Comparison of ENCODE assay signal across 8 mouse cellular contexts in genomic region chr11:69901993-69902392, GRCm38 (mm10). TPM values are rescaled to one million over a fixed set of nuclear protein-coding genes. Genes with fewer than 3 reads are reported as not detected.
A peak's percentile ranks its signal among the peaks of the same experiment; 100 is the strongest.
DNase-seq lines count a peak whose midpoint lies in the region; ATAC-seq and TF ChIP-seq lines count a peak whose summit lies in the region.

No protein-coding gene starts in this region.

- peak overlapping the region; percentile 90 for H3K4me2 ChIP-seq in kidney, postnatal 0 days (ENCODE audit: low read length)
- peak overlapping the region; percentile 92 for H3K4me2 ChIP-seq in forebrain, embryonic 16.5 days (ENCODE audit: low read length)
- peak overlapping the region; percentile 98 for H3K4me2 ChIP-seq in liver, embryonic 16.5 days (ENCODE audit: low read depth, low read length)

- H3K9me3 ChIP-seq in kidney, postnatal 0 days (replicated peaks; ENCODE audit: low read length): no peaks in the 10 kb centered on the region
- no peaks in the 10 kb centered on the region for H3K9me3 ChIP-seq in forebrain, embryonic 16.5 days (ENCODE audit: control insufficient read depth, low read length)
- H3K9me3 ChIP-seq in liver, embryonic 16.5 days (replicated peaks; ENCODE audit: control insufficient read depth, low read length): no peaks in the 10 kb centered on the region

- ATAC-seq in kidney, postnatal 0 days (replicated peaks; ENCODE audit: low FRiP score, low read depth): no peak
- no peak for ATAC-seq in forebrain, embryonic 16.5 days
- peak; percentile 3 for ATAC-seq in liver, embryonic 16.5 days (ENCODE audit: low read depth)
- ATAC-seq in inflammation-experienced regulatory T-cells, adult 6 months: no peak

- peaks cover 17% of the 10 kb centered on the region; the same call in 1 of the 2 replicates for H3K4me1 ChIP-seq in kidney, postnatal 0 days (replicated peaks; ENCODE audit: insufficient read depth, low read length)
- peaks cover 31% of the 10 kb centered on the region for H3K4me1 ChIP-seq in forebrain, embryonic 16.5 days (replicated peaks; ENCODE audit: control insufficient read depth, insufficient read depth, low read length)
- H3K4me1 ChIP-seq in liver, embryonic 16.5 days (ENCODE audit: control insufficient read depth, low read depth, low read length): peaks cover 25% of the 10 kb centered on the region

- peak overlapping the region; percentile 77 for H3K9ac ChIP-seq in kidney, postnatal 0 days (ENCODE audit: low read depth, low read length)
- H3K9ac ChIP-seq in forebrain, embryonic 16.5 days (replicated peaks; ENCODE audit: low read depth, low read length): peak overlapping the region; percentile 92
- peak overlapping the region; percentile 91 for H3K9ac ChIP-seq in liver, embryonic 16.5 days (ENCODE audit: low read depth, low read length)

- 1% methylated on average over 39 of the region's 39 CpGs for WGBS in kidney, postnatal 0 days
- under 1% methylated on average over 36 of the region's 39 CpGs for WGBS in forebrain, embryonic 16.5 days
- WGBS in liver, embryonic 16.5 days (ENCODE audit: insufficient replicate concordance): under 1% methylated on average over 39 of the region's 39 CpGs

- peaks cover 30% of the 10 kb centered on the region for H3K36me3 ChIP-seq in kidney, postnatal 0 days (ENCODE audit: insufficient read depth, low read length)
- peaks cover 24% of the 10 kb centered on the region for H3K36me3 ChIP-seq in forebrain, embryonic 16.5 days (ENCODE audit: control insufficient read depth, insufficient read depth)
- H3K36me3 ChIP-seq in liver, embryonic 16.5 days (ENCODE audit: control insufficient read depth, insufficient read depth): peaks cover 26% of the 10 kb centered on the region

- no peak for TF ChIP-seq CTCF in kidney, postnatal 0 days (IDR thresholded peaks at IDR 0.05; ENCODE audit: low read depth)

- no peaks in the 10 kb centered on the region for H3K27me3 ChIP-seq in kidney, postnatal 0 days (ENCODE audit: insufficient read depth, low read length)
- no peaks in the 10 kb centered on the region for H3K27me3 ChIP-seq in forebrain, embryonic 16.5 days (replicated peaks; ENCODE audit: control insufficient read depth, insufficient read depth, low read length)
- 0 out of 2 replicates have a peak, but pooled peaks cover 3% of the 10 kb centered on the region for H3K27me3 ChIP-seq in liver, embryonic 16.5 days (ENCODE audit: control insufficient read depth, insufficient read depth, low read depth, low read length)

- H3K4me3 ChIP-seq in kidney, postnatal 0 days (replicated peaks; ENCODE audit: low read depth, low read length): peak overlapping the region; percentile 62
- peak overlapping the region; percentile 78 for H3K4me3 ChIP-seq in forebrain, embryonic 16.5 days (replicated peaks; ENCODE audit: low read length)
- H3K4me3 ChIP-seq in liver, embryonic 16.5 days (ENCODE audit: low read depth, low read length): peak overlapping the region; percentile 88

- H3K27ac ChIP-seq in kidney, postnatal 0 days: peak overlapping the region; percentile 93
- peak overlapping the region; percentile 98 for H3K27ac ChIP-seq in forebrain, embryonic 16.5 days (ENCODE audit: low read length)
- peak overlapping the region; percentile 98 for H3K27ac ChIP-seq in liver, embryonic 16.5 days (ENCODE audit: low read length)

- no peak for DNase-seq in kidney, postnatal 0 days (ENCODE audit: low spot score)
- no peak for DNase-seq in kidney, adult 11 months
- DNase-seq in NIH3T3 (ENCODE audit: low read depth): peak; percentile 41
- DNase-seq in urinary bladder, adult 2 months (ENCODE audit: low spot score): no peak
- DNase-seq in cerebellum, adult 8-10 months: no peak

RNA-seq across cellular contexts. Expression of gene Neurl4, which starts 1.1 kb away (rescaled TPM):
- polyA plus RNA-seq in kidney, postnatal 0 days (2015; fragmentation: Nextera tagmentation; extraction: Ambion mirVana): 9.7 and 12.7 TPM in 2 replicates
- polyA plus RNA-seq in forebrain, embryonic 16.5 days (2015; fragmentation: Nextera tagmentation; extraction: Ambion mirVana): 19.0 and 21.5 TPM in 2 replicates
- polyA plus RNA-seq in liver, embryonic 16.5 days (2015; fragmentation: Nextera tagmentation; extraction: Ambion mirVana): 2.2 and 2.6 TPM in 2 replicates
- polyA plus RNA-seq in inflammation-experienced regulatory T-cells, adult 6 months (2017; shearing (Covaris generic)): 1 to 10 TPM; 5.2 to 9.6 (median 9.0) TPM
- 43.4 and 47.8 TPM in 2 replicates for polyA plus RNA-seq in urinary bladder, adult 2 months (2012; rRNA removed)

RNA-seq across cellular contexts. Expression of gene 2810408A11Rik, which starts 1.2 kb away (rescaled TPM):
- polyA plus RNA-seq in kidney, postnatal 0 days (2015; fragmentation: Nextera tagmentation; extraction: Ambion mirVana): 12.5 and 13.0 TPM in 2 replicates
- 16.4 and 18.5 TPM in 2 replicates for polyA plus RNA-seq in forebrain, embryonic 16.5 days (2015; fragmentation: Nextera tagmentation; extraction: Ambion mirVana)
- 0.46 and 0.76 TPM in 2 replicates for polyA plus RNA-seq in liver, embryonic 16.5 days (2015; fragmentation: Nextera tagmentation; extraction: Ambion mirVana)
- polyA plus RNA-seq in inflammation-experienced regulatory T-cells, adult 6 months (2017; shearing (Covaris generic)): under 1 TPM; 0.39 to 0.98 (median 0.63) TPM
- polyA plus RNA-seq in urinary bladder, adult 2 months (2012; rRNA removed): 1.1 and 1.3 TPM in 2 replicates

RNA-seq across cellular contexts. Expression of gene Acap1, which starts 6.7 kb away (rescaled TPM):
- 0.33 and 0.48 TPM in 2 replicates for polyA plus RNA-seq in kidney, postnatal 0 days (2015; fragmentation: Nextera tagmentation; extraction: Ambion mirVana)
- polyA plus RNA-seq in forebrain, embryonic 16.5 days (2015; fragmentation: Nextera tagmentation; extraction: Ambion mirVana): 0.48 and 0.49 TPM in 2 replicates
- polyA plus RNA-seq in liver, embryonic 16.5 days (2015; fragmentation: Nextera tagmentation; extraction: Ambion mirVana): 6.5 and 6.8 TPM in 2 replicates
- 100 to 1,000 TPM; 229 to 289 (median 266) TPM for polyA plus RNA-seq in inflammation-experienced regulatory T-cells, adult 6 months (2017; shearing (Covaris generic))
- 2.0 and 2.5 TPM in 2 replicates for polyA plus RNA-seq in urinary bladder, adult 2 months (2012; rRNA removed)

RNA-seq across cellular contexts. Expression of gene Gps2, which starts 11.7 kb away (rescaled TPM):
- polyA plus RNA-seq in kidney, postnatal 0 days (2015; fragmentation: Nextera tagmentation; extraction: Ambion mirVana): 63.0 and 65.0 TPM in 2 replicates
- polyA plus RNA-seq in forebrain, embryonic 16.5 days (2015; fragmentation: Nextera tagmentation; extraction: Ambion mirVana): 81.2 and 91.8 TPM in 2 replicates
- 81.1 and 83.1 TPM in 2 replicates for polyA plus RNA-seq in liver, embryonic 16.5 days (2015; fragmentation: Nextera tagmentation; extraction: Ambion mirVana)
- 100 to 1,000 TPM in 2 of 3 experiments, 10 to 100 TPM in 1; 91.9 to 128 (median 122) TPM for polyA plus RNA-seq in inflammation-experienced regulatory T-cells, adult 6 months (2017; shearing (Covaris generic))
- 56.3 and 63.2 TPM in 2 replicates for polyA plus RNA-seq in urinary bladder, adult 2 months (2012; rRNA removed)

RNA-seq across cellular contexts. Expression of gene Eif5a, which starts 19.8 kb away (rescaled TPM):
- 1,371 and 1,476 TPM in 2 replicates for polyA plus RNA-seq in kidney, postnatal 0 days (2015; fragmentation: Nextera tagmentation; extraction: Ambion mirVana)
- polyA plus RNA-seq in forebrain, embryonic 16.5 days (2015; fragmentation: Nextera tagmentation; extraction: Ambion mirVana): 1,142 and 1,181 TPM in 2 replicates
- polyA plus RNA-seq in liver, embryonic 16.5 days (2015; fragmentation: Nextera tagmentation; extraction: Ambion mirVana): 1,065 and 1,134 TPM in 2 replicates
- 1,000 to 10,000 TPM; 1,103 to 1,192 (median 1,160) TPM for polyA plus RNA-seq in inflammation-experienced regulatory T-cells, adult 6 months (2017; shearing (Covaris generic))
- polyA plus RNA-seq in urinary bladder, adult 2 months (2012; rRNA removed): 565 and 624 TPM in 2 replicates

Comparison
In these comparisons a context has a peak if more than half of its experiments do, and no peak if none do; other contexts are left out.
1. RNA of gene Acap1, which starts 6.7 kb away (polyA plus RNA-seq): 229 to 289 TPM in inflammation-experienced regulatory T-cells, adult 6 months; 6.5 to 6.8 TPM in liver, embryonic 16.5 days, 2.0 to 2.5 TPM in urinary bladder, adult 2 months, 0.48 to 0.49 TPM in forebrain, embryonic 16.5 days and 0.33 to 0.48 TPM in kidney, postnatal 0 days; every median in the first group is over 10 times any median in the second.
2. Peak in every context shown above with its lines, with median percentiles within 50 percentile points of each other: H3K27ac ChIP-seq, H3K4me2 ChIP-seq, H3K4me3 ChIP-seq and H3K9ac ChIP-seq.